Mouse (Mus musculus) ZHBTc4 (cell line): ENCODE measurements around the gene Arhgap15.

Source experiments
- DNase-seq: peaks from one replicate; pipeline ENCODE4 v3.0.0-alpha.2; 2011; ENCODE audit warnings: low read depth, low spot score

Gene Arhgap15

DNA sequence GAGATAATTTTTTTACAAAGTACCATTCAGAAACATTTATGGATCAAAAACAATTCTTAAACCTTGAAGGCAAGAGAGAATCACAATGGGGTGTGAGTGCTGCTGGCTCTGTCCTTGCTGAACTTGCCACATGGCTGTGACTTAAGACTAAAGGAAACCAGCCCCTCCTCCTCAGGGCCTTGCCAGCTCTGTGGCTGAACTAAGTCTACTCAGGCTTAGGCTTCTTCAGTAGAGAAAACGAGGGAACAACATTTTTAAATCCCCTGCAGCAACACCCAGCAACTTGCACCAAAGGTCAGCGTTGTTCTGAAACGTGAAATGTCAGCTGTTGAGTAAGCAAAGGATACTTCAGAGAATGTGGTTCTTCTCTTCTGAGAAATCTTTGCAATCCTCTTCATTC lies 417.2 kb downstream of the Arhgap15 start:
- no peak for DNase-seq

DNA sequence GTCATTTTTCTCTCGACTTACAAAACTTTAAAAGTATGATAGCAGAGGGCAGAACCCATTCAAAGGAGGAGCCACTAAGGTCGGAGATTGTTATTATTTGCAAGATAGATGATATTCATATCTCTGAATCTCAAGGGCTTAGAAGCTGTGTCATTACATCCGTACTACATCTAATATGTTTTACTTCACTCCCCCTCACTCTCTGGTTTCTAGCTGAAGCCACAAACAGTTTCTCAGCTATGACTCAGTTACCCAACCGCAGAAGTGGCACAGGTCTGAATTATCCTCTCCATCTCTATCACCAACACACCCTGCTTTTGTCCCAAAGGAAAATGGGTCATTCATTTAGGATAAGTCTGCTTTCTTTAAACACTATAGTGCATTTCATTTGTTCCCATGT lies 418.1 kb downstream of the Arhgap15 start:
- no peak for DNase-seq

DNA sequence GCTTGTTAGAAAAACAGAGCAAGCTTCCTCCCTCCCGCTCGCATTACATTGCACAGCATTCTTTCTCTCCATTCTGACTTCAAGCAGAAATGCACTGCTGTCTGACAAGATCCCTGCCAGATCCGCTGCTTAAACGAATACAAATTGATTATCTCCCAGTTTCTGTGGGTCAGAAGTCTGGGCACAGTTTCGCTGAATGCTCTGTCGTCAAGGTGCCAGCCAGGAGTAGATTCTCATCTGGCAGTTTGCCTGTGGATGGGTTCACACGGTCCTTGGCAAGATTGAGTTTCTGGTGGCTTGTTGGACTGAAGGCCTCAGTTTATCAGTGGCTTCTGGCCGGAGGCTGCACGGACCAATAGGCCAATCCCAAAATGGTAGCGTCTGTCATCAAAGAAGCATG lies 435.9 kb downstream of the Arhgap15 start:
- no peak for DNase-seq

DNA sequence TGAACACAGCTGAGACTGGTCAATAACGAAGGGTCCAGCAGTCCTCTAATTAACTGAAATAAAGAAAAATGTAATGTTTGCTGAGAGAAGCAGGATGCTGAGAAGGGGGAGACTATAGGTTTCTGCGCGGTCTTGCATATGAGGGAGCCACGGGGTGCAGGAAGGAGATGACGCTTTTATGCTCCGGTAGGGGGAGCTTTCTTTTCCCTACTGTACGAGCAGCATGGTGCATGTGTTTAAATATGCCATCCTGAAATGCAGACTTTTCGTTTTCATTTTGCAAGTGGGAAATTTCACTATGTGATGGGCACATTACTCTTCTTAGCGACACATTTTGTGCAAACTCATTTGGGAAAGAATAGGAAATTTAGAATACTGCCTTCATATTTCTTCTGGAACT lies 442.1 kb downstream of the Arhgap15 start:
- DNase-seq, result no peak

DNA sequence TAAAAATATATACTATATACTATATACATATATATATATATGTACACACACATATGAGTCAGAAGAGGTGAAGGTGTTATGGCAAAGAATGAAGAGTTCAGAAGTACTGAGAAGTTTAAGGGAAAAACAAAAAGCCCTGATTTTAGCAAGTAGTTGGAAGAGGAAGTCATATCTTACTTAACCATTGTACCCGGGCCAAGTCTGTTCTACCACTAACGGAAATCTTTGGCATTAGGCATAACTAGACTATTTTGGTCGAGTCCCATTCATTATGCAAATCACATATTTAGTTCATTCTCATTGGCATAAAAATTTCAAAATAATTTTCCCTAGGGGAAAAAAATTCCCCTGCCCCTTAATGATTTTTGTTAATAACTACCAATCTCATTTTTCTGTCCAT lies 443.4 kb downstream of the Arhgap15 start:
- no peak for DNase-seq

DNA sequence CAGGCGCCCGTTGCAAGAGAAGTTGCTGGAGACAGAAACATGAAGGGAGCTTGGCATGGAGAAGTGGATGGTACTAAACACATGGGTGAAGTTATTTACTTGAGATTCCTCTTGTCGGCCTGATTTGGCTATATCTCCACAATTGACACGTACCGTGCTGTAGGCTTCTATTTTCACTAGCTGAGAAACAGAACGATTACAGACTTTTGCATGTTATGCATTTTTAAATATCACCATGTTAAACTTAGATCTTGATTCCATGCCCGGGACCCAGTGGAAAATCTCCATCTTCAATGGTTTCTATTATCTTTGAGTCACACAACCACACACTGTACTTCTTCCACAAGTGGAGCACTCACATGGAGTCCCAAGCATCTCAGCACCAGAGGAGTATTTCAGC lies 466.9 kb downstream of the Arhgap15 start:
- DNase-seq, result no peak

DNA sequence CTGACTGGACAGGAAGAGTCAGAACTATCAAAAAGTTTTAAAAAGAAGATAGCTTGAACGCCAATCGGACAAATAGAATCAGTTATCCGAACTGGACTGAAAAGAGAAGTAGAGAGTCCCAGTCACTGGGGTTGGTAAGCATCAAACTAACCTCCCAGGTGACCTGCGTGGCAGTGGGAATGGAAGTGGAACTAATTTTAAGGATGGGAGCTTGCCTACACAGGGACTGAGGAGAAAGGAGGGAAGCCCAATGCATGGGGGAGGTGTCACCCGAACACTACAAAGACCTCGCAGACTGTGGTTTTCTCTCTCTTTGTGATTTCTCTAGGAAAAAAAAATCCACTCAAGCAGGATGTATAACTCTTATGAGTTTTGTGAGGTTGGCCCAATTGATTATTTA lies 469.2 kb downstream of the Arhgap15 start:
- no peak for DNase-seq

DNA sequence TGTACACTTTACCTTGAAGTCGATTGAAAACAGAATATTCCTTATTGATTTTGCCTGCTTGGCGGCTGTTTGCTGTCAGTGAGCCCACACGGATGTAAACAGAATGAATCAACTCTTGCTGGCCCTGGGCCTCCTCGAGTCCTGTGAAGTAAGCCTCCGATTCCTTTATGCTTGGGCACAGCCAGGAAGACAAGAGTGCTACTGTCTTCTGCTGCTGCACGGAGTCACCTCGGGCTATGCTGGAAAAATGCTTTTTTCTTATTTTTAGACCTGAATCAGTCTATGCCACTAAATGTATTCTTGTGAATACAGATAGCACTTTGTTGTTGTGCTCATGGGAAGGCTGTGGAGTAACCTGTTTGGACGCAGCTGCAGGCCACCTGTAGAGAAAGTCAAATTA lies 469.7 kb downstream of the Arhgap15 start:
- DNase-seq, result no peak

DNA sequence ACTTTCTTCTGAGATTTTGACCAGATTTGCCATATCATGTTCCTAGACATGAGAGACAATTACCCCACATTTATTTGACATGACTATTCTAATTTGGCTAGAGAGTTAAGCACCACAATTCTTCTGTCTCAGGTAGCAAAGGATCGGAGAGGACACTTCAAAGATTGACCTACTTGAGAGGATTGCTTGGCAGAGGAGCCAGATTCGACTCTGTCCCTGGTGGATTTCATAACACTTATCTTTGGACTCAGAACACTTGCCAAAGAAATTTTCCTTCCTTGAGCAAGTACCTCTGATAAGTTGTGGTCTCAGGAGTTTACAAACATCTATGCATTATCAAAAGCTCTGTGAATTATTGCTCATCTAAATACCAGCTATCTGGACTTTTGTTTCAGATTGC lies 473.1 kb downstream of the Arhgap15 start:
- DNase-seq, result no peak

DNA sequence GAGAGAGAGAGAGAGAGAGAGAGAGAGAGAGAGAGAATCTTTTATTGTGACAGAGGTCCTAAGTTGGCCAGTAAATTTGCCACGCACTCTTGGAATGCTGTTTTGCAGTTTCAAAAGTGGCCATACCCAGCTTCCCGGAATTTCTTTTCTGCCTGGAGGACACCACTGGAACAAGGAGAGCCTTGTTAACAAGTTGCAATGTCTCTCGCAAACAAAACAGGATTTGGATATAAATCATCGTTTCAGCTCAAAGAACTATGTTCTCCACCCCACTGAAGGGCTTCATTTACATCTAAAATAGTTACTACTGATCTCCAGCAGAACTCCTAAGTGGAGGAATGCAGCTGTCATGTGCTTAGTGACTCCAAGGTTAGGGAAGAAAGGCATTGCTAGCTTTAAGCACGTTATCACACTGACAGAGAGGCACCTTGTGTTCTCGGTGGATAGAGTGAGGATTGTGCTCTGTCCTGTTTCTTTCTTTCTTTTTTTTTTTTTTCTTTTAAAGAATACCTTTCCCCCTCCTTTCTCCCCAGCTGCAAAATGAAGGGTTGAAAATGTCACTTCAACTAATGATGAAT lies 473.6 kb downstream of the Arhgap15 start:
- DNase-seq, result peak; percentile 70

DNA sequence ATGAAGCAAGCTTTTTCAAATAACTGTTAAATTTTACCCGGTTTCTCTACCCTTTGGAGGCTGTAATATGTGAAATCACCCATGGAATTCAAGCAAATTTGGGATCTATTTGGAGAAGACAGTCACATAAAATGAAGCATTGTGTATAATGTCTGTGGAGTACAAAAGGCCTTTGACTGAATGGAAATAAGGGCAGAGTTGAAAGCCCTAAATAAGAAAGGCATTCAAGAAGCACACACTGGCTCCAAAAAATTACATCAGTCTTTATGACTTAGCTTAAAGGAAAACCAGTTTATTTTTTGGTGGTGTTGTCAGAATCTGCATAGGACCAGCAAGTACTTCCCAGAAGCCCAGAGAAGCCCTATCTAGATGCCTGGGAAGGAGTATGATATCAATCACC lies 486.2 kb downstream of the Arhgap15 start:
- no peak for DNase-seq

DNA sequence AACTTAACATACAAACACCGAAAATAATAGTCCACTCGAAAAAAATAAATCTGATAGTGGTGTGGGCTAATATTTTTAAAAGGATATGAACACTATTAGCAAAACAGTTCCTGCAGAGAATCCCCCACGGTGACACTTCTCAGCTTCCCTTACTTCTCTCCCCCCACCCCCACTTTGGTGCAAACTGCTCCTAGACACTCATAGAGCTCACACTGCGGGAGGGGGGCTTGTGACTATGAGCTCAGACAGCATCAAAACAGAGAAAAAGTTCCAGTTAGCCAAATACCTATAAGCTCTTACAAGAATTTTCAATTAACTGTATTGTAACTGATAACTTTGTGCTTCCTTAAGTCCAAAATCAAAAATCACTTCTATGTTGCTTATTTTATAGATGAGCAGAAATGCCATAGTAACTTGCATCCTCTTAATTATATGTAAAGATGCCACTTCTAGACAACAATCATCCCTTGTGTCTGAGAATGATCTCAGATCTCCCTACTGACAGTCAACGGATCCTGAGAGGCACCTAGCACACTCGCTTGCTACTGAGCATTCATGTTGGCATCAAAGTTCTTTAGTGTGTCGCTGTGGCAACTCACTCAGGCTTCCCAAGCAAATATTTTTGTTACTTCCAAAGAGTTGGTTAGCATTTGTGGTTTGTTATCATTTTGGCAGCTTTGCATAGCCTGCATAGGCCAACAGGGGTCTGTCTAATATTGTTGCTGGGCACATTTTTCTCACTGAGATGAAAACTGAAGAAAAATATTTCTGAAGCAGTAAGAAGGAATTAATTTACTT lies 493.2 kb downstream of the Arhgap15 start:
- DNase-seq, result no peak

DNA sequence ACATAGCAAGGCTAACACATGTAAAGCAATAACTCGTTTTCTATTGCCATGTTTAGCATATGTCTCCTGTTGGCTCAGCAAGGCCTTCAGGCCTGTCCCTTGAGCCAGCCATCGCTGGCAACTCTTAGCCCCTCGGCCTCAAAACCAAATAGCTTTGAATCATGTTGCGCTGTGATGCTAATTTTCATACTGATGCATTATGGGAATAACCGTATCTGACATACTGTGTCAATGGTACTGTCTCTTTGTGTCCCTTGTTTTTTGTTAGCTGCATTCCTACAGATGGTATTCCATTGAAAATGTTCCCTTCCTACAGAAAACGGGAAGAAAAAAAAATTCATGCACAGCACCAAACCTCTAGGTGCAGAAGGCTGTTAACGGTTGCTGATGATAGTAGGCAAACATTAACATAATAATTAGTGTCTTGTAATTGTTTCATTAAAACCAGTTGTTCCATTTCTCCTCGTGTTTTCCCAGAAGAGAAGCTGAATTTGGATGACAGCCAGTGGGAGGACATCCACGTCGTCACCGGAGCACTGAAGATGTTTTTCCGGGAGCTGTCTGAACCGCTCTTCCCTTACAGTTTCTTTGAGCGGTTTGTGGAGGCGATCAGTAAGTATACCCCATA lies 494.1 kb downstream of the Arhgap15 start:
- no peak for DNase-seq

DNA sequence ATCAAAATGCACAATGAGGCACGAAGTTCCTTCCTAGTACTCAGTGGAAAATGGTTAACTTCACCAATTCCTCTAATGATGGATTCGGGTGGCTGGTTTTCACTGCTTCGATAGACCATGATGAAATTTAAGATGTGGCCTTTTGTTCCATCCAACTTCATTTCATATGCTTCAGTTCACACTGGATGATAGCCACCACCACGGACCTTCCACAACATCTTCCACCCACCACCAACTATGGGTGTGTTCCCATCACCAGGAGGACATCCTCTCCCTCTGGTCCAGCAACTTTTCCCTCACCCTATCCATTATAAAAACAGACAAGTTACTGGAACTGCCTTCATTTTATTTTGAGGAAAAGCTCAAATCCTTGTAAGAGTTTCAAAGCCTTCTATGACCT lies 506.7 kb downstream of the Arhgap15 start:
- DNase-seq, result no peak

DNA sequence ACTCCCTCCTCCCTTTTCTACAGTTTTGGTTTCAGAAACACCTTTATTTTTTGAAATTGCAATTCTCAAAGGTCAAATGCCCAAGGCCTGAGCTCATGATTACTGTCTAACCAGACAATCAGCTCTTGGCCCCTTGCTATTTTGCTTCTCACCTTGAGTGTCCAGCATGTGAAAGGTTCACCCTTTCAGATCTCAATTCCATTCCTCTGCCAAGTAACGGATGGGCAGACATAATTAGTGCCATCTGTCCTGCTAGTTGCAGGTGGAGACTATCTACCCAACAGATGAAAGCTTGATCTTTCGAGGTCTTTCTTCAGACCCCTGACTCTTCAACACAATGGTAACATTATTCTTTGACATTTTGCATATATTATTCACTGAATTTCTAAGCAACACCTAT lies 509.3 kb downstream of the Arhgap15 start:
- no peak for DNase-seq

DNA sequence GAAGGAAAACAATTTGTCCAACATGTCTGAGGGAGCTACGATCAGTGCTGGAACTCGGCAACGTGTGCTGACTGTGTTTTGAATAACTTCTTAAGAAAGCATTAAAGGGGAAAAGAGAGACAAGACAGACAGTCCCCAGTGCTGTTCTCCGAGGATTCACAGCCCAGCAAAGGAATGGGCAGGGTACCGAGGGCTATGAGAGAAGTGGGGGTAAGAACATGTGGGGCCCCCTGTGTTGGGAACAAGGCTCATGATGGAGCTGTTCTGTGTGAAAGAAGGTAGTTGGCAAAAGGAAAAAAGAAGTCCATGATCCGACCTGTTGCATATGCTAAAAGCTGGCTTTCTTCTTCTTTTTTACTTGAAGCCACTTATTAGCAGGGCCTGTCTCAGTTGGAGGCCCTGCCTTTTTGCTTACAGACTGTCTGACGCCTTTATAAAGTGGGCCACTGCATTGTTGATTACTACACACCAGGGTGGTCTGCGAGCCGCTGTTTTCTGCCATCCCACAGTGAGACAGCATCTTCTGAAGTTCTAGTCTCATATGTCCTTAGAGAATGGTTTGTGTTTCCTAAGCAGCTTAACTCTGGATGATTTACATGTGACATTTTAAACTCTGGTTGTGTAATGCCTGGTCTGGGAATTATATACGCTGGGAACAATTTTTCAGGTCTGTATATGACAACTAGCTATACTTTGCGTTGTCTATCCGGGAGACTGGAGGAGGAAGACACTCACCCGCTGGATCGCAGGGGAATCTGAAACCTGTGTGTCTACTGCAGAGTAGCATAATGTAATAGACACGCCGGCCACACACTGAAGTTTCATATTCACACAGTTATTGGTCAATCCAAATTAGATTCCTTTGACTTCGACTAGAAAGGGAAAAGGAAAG lies 523.1 kb downstream of the Arhgap15 start:
- no peak for DNase-seq

DNA sequence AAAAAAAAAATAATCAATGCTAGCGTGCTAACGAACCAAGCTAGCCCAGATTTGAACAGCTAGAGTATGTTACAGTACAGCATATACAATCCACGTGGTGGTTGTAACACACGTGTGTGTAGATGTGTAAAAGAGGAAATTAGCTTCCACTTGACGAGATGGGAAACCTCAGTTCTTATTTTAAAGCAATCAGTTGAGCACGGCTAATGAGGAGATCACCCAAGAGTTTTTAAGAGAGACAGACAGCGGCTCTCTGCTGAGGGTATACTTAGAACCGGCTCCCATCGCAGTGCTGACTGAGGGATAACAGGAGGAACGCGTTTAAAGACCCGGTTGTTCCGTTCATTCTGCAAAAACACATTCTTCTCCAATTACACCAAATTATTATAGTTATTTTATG lies 524.0 kb downstream of the Arhgap15 start:
- DNase-seq, result no peak

DNA sequence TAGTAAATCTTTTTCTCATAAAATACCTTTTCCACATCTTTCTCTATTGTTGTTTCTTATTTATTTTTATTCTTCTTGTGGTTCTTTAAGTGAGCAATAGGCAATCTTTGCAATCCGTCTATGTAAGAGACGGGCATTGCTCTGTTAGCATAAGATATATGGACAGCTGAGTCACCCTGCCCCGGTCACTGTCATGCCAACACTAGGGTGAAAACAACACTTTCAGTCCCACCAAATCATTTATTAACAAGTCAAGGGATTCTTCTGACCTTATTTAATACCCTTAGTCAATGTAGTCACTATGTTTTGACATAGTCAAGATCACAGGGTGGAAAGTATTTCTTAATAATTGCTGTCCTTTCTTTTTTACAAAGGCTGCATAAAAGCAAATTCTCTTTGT lies 525.8 kb downstream of the Arhgap15 start:
- no peak for DNase-seq

DNA sequence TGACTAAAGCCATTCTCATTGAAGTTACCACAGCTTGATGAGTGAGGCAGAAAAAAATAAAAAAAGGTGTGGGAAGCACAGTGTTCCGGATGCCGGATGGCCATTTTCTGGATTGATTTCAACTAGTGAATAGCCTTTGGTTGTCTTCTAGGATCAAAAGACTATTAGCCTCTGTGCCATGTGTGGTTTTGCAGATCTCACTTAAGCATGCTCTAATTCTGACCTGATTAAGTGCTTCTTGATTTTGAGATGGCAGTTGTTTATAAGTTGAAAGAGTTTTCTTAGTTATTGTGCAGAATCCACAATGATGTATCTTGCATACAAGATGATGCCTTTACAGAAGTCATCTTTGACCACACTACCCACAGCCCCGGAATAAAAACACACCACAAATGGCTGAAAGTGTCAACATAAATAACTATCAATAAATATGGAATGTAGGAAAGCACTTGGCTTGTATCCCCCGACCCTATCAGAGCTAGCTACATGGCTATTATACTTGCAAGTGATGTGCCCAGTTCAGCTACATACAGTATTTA lies 537.6 kb downstream of the Arhgap15 start:
- DNase-seq, result no peak

DNA sequence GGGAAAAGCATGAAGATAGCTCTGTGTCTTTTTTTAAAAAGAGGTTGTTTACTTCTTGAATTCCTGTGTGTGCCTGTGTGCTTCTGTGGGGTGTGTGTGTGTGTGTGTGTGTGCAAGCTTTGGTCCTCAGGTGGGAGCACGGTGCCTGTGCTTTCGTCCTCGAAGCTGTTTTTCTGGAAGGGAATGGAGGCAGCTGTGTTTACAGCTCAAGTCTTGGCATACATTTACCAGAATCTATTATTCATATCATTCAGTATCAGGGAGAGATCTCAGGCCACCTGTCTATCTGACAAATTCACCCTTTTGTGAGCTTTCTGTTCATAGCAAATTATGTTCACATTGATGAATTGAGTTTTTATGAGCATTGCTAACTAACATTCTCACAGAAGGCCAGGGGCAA lies 550.5 kb downstream of the Arhgap15 start:
- DNase-seq, result no peak

DNA sequence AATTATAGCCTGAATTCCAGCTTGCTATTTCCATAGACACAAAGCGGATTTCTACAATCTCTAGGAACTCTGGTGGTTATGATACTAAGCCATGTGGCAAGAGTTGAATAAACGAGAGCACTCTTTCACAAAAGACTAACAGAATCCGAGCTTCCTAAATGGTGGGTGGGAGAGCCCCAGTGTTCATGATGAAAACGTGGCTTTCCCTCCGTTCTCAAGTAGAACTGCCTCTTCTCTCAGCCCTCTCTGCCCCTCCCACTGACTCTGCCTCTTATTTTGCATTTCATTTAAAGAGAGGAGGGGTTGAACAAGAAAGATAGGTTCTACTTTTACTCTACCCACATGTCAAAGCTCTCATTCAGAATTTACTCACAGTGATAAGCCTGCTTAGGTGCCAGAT lies 551.3 kb downstream of the Arhgap15 start:
- no peak for DNase-seq

DNA sequence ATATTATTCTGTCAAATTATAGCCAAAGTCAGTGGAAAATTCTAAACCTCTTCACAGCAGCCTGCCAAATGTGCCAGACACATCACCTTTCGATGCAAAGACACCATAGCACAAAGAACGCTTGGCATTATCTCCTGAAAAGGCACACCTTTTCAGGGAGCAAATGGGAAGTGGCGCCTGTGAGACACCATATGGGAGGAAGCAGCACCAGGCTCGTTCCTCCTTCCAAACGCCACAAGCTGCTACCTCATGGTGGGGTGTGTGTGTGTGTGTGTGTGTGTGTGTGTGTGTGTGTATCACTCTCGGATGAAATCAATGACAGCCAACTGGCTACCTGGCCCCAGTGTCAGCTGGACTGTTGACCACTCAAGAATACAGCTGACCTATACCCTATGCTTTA lies 551.8 kb downstream of the Arhgap15 start:
- no peak for DNase-seq
